10 mouse cellular contexts compared by ENCODE assay signal in the genomic region with DNA sequence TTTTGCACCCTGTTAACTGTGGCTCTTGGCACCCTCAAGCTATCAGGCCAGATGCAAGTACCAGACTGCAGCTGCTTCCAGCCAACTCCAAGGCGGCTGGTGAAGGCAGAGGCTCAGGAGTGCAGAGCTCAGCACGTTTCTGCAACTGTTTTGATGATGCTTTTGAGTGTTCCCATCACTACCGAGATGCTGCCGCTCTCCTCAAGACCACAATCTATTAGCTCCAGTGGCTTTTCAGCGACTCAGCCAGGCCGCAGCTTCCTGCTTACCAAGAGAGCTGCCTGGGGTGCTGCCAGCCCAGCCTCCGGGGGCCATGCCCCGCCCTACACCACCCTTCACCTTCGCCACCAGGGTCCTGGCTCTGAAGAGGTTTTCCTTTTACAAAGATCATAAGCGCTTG.
A peak's percentile ranks its signal among the peaks of the same experiment; 100 is the strongest.
DNase-seq lines count a peak whose midpoint lies in the region; ATAC-seq lines count a peak whose summit lies in the region.
"Had no signal": no experiment of that assay in that cellular context is flagged by ENCODE, and none has a peak within 500 bp of the region (broad histone marks: within the 10 kb centered on the region; RNA-seq: fewer than 3 reads in every experiment).

No protein-coding gene starts in this region.

- no peak overlapping the region for H3K27ac ChIP-seq in midbrain, embryonic 10.5 days (replicated peaks)
- H3K27ac ChIP-seq in hindbrain, embryonic 14.5 days, result no peak overlapping the region
- H3K27ac ChIP-seq: midbrain, embryonic 15.5 days had no signal

- no peaks in the 10 kb centered on the region for H3K9me3 ChIP-seq in midbrain, embryonic 10.5 days (replicated peaks)
- no peaks in the 10 kb centered on the region for H3K9me3 ChIP-seq in hindbrain, embryonic 14.5 days (ENCODE audit: control insufficient read depth, low read length)
- H3K9me3 ChIP-seq: G1E; midbrain, embryonic 15.5 days had no signal

- H3K36me3 ChIP-seq in midbrain, embryonic 10.5 days, result no peaks in the 10 kb centered on the region
- no peaks in the 10 kb centered on the region for H3K36me3 ChIP-seq in hindbrain, embryonic 14.5 days (replicated peaks; ENCODE audit: control insufficient read depth, insufficient read depth)
- H3K36me3 ChIP-seq: G1E; midbrain, embryonic 15.5 days had no signal

- no peak overlapping the region for H3K9ac ChIP-seq in hindbrain, embryonic 14.5 days
- H3K9ac ChIP-seq: midbrain, embryonic 15.5 days had no signal

- H3K4me3 ChIP-seq in midbrain, embryonic 10.5 days, result no peak overlapping the region
- no peak overlapping the region for H3K4me3 ChIP-seq in hindbrain, embryonic 14.5 days (replicated peaks; ENCODE audit: low read length)
- H3K4me3 ChIP-seq: midbrain, embryonic 15.5 days had no signal

- peak; percentile 89 for ATAC-seq in frontal cortex, adult (ENCODE audit: low TSS enrichment)
- no peak for ATAC-seq in hindbrain, embryonic 14.5 days (ENCODE audit: low FRiP score)
- ATAC-seq: midbrain, embryonic 15.5 days had no signal

- 39% methylated on average over 10 of the region's 10 CpGs for WGBS in midbrain, embryonic 10.5 days
- 43% methylated on average over 10 of the region's 10 CpGs for WGBS in hindbrain, embryonic 14.5 days

- peaks cover 3% of the 10 kb centered on the region; the same call in 1 of the 2 replicates for H3K4me1 ChIP-seq in midbrain, embryonic 10.5 days
- H3K4me1 ChIP-seq in hindbrain, embryonic 14.5 days (replicated peaks; ENCODE audit: control insufficient read depth, insufficient read depth, low read length), result no peaks in the 10 kb centered on the region
- H3K4me1 ChIP-seq: midbrain, embryonic 15.5 days had no signal

- H3K4me2 ChIP-seq in hindbrain, embryonic 14.5 days (replicated peaks), result no peak overlapping the region
- H3K4me2 ChIP-seq: midbrain, embryonic 15.5 days had no signal

- no peaks in the 10 kb centered on the region for H3K27me3 ChIP-seq in midbrain, embryonic 10.5 days (ENCODE audit: low read depth, poor library complexity, severe bottlenecking)
- H3K27me3 ChIP-seq in hindbrain, embryonic 14.5 days (ENCODE audit: control insufficient read depth, insufficient read depth, low read length), result no peaks in the 10 kb centered on the region
- H3K27me3 ChIP-seq: midbrain, embryonic 15.5 days had no signal

- no peak for DNase-seq in frontal cortex, postnatal 14 days (ENCODE audit: low spot score in 2 of 2)
- peak; percentile 2 for DNase-seq in right cerebral cortex, adult 18-20 months
- DNase-seq in right cerebral cortex, postnatal 25 days, result no peak
- DNase-seq in lung, postnatal 10 days, result peak; percentile 49
- DNase-seq in thymus, postnatal 14 days, result peak; percentile 90
- no peak for DNase-seq in midbrain, embryonic 10.5 days (ENCODE audit: low spot score)
- DNase-seq in hindbrain, embryonic 14.5 days (ENCODE audit: low spot score), result no peak

Comparison
In these comparisons a context has a peak if more than half of its experiments do, and no peak if none do; other contexts are left out.
1. DNase-seq: peak in right cerebral cortex, adult 18-20 months (single experiment), lung, postnatal 10 days (single experiment) and thymus, postnatal 14 days (single experiment); none in frontal cortex, postnatal 14 days (0 of 2), right cerebral cortex, postnatal 25 days (single experiment), midbrain, embryonic 10.5 days (single experiment) and hindbrain, embryonic 14.5 days (single experiment).